Mouse (Mus musculus) left cerebral cortex, postnatal 4 days (tissue): ENCODE results near the gene Sox12. TPM values are rescaled to one million over a fixed set of nuclear protein-coding genes. Genes with fewer than 3 reads are reported as not detected.

Experiments
- DNase-seq: peaks from one replicate; pipeline ENCODE4 v3.0.0-alpha.2; 2022
- intact Hi-C: fragments of 180-260 bp; cut with DNase I; formaldehyde crosslinking; loops from one replicate; pipeline ENCODE4 v1.15.1; 2025
- total RNA-seq, 2 experiments: library from RNA; stranded (reverse); gene quantifications; 2 replicates each; pipeline ENCODE4 v1.2.3; 2021

Gene Sox12
- total RNA-seq, 2 experiments from 2014 or later = 102 to 105 TPM

DNA sequence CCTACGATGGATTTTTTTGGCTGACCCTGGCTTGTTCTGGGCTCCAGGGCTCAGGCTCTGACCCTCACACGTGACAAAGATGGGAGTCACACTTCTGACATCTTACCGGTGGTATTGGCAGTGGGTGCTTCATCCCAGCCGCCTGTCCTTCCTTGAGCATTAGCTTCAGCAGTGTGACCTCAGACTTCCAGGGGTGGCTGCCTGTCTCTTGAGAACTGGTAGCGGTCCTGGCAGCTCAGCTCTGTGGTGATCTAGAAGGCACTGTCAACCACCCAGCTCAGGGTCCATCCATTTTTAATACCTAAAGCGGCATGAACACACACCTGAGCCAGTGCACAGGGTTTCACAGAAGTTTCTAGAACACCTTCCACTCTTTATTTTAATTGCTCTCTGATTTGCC, 11.9 kb upstream of the Sox12 start:
- intact Hi-C loops = no loop called here
- no peak for DNase-seq

DNA sequence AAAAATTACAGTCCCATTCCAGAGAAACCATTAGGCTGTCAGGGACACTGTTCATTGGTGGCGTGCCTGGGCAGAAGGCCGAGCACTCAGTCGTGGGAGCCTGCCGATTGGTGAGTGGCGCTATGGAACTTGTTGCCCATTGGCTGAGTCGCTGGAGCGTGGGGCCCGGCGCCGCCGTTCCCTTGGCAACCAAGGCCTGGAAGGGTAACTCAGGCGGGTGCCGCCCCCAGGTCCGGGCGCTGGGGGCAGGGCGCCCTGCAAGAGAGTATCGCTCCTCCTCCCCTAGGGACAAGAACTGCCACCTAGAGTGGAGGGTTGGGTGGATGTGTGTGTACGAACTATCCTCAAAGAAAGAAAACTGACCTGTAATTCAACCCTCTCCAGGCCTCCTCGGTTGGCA, 8.3 kb upstream of the Sox12 start:
- intact Hi-C loops = no loop called here
- peak; percentile 96 for DNase-seq

DNA sequence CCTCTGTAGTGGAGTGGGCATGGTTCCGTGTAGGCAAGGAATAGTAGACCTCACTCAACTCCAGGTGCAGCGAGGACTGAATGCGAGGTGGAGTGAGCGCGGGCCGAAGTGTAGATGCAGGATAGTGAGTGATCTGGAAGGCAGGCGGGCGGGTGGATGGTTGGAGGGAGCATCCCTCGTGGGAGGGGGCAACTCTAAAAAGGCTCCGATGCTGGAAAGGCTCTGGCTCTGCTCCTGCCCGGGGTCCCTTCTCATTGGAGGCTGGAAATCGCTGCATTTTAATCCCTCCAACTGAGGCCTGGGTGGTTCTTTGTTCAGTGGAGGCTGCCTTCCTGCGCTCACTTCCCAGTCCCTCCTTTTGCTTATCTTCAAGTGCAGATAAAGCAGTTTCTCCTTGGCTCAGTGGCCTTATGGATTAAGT, 1.3 kb upstream of the Sox12 start:
- DNase-seq = no peak
- intact Hi-C loops = no loop called here

DNA sequence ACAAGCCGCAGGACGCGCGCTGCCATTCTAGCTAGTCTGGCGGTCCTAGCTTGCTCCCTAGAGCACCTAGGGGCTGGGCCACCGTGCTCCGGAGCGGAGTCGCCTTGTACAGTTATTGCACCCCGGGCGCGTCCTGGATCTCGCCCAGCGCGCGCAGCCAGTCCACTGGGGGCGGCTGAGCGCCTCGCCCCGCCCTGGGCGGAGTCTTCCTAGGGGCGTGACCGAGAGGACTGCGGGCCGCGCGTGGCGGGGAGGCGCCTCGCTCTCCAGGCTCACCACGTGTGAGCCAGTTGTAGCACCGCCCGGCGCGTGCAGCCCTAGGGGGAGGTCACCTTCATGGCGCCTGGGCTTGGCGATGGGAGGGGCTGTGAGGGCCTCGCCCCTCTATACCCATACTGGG, 828 bp upstream of the Sox12 start:
- intact Hi-C loops = no loop called here

DNA sequence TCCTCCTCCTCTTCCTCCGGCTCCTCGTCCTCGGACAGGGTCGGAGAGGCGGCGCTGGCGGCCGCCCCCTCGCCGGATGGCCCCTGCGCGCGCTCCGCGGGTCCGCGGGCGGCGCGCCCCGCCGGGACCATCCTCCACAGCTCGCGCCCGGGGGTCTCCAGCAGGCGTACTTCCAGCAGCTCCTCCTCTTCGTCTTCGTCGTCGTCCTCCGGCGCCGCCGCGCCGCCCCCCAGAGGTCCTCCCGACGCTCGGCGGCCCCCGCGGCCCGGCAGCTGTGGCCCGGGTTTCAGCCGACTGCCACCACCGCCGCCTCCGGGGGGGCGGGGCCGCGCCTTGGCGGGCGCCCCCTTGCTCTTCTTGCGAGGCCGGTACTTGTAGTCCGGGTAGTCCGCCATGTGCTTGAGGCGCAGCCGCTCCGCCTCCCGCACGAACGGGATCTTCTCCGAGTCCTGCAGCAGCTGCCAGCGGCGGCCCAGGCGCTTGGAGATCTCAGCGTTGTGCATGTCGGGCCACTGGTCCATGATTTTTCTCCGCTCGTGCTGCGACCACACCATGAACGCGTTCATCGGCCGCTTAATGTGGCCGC, 766 bp downstream of the Sox12 start:
- DNase-seq = peak; percentile 91
- intact Hi-C loops = no loop called here

More for the DNA sequence above, 828 bp upstream of the Sox12 start:
- peak; percentile 93 for DNase-seq

DNA sequence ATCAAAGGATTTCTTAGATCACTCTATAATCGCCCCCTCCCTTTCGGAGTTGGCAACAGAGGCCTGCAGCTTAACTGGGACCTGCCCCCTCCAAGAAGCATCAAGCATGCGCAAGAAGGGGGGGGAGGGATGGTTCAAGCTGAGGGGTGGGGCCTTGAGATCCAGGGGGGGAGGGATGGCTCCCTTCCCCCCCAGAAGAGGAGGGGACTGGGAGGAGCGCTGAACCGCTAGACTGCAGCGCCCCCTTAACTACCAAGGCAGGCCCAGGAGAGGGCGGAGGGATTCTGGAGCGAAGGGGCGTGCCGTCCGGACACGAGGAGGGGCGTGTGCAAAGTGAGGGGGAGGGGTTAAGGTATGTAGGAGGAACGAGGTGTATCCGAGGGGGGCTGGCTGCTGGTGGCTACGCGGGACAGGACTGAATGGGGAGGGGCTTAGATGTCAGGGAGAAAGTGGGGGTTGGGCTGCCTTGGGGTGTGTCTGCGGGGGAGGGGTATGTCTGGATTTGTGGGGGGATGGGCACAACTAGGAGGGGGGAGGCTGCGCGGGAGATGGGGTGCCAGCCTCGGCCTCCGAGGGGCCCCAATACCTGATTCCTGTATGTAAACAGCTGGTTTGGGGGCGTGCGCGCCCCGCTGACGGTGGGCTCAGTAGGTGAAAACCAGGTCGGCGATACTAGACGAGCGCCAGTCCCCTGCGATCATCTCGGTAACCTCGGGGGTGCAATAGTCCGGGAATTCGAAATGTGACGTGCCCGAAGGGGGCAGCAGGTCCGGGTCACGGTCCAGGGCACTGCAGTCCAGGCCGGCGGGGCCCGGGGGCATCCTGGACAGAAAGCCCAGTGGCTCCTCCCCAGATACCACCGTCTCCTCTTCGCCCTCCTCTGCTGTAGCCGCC, 1.5 kb downstream of the Sox12 start:
- DNase-seq = peak; percentile 96
- intact Hi-C loops = no loop called here

DNA sequence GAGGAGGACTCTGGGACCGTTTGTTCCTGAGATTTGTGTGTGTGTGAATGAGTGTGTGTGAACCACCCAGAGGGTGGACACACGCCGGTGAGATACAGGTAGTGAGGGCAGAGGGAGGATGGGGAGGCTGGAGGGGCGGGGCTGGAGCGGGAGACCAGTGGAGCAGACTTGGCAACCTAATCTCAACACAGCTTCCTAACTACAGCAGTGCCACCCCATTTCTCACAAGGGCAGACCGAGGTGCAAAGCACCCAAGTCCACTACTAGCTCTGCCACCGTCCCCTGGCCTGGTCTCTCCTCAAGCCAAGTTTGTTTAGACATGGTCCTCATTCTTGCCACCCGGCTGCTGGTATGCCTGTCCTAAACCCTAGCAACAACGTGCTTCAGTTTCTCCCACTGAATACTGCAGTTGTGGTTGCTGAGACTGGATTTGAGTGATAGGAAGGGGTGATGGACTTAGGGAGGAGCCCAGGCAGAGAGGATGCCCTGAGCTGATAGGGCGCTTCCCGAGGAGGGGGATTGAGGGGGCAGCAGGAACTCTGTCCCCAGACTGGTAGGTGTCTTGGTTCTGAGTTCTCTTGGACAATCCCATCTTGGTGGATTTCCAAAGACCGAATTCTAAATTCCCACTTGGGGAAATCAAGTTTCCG, 2.5 kb downstream of the Sox12 start:
- DNase-seq = no peak
- intact Hi-C loops = no loop called here

DNA sequence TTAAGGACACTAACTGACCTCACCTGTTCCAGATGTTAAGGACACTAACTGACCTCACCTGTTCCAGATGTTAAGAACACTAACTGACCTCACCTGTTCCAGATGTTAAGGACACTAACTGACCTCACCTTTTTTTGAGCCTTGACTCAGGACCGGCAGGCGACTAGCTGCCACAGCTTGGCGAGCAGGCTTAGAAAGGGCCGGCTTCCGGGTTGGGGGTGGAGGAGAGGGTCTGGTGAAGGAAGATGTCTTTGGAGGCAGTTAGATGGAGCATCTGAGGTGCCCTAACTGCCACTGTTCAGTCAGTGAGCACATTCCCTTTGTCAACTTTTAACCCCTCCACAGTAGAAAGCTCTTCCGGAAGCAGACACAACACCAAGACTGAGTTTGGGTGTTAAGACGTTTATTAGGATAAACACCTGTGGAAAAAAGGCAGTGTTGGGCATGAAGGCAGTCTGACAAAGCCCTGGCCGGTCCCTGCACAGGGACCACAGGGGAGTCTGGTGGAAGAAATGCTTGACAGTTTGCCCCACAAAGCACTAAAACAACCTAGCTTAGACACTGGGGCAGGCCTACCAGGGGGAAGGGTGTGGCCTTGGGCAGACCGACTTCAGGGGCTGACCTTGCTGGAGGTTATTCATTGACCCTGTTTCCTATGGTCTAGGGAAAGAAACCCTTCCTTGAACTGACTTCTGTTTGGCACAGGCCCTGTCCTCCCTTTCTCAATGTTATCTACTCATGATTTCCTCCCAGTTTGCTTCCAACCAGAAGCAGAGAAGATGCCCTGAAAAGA, 4.4 kb downstream of the Sox12 start:
- DNase-seq = no peak
- intact Hi-C loops = loop anchor here (5.0 kb wide), 1 partner anchor 44 kb away; no protein-coding TSS in a partner anchor

DNA sequence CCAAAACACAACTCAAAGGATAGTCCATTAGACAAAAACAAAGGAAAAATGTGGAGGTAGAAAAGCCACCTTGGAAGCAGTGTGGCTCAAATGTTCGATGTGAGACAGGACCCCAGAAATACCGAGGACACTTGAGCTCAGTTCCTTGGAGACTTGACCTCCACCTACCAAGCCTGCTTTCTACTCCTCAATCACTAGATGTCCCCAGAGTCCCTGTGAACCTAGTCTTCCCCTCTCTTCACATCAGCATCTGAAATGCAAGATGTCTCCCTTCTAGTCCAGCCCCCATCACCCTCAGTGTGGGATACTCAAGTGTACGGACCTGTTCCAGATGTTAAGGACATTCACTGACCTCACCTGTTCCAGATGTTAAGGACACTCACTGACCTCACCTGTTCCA, 5.1 kb downstream of the Sox12 start:
- DNase-seq = peak; percentile 35

DNA sequence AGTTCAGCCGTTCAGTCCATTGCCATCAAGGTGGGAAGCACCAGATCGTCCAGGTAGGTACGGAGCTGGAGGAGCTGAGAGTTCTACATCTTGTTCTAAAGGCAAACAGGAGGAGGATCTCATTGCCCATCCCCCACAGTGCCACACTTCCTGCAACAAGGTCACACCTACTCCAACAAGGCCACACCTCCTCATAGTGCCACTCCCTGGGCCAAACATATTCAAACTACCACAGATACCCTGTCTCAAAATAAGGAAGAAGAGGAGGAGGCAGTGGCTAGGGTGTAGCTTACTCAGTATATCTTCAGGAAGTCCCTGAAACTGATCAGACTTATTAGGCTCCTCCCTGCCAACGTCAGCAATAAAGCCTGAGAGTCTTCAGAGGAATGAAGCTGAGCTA, 13.7 kb downstream of the Sox12 start:
- no peak for DNase-seq
- intact Hi-C loops = no loop called here

More for the DNA sequence above, 5.1 kb downstream of the Sox12 start:
- intact Hi-C loops = loop anchor here (5.0 kb wide), 1 partner anchor 45 kb away; no protein-coding TSS in a partner anchor

DNA sequence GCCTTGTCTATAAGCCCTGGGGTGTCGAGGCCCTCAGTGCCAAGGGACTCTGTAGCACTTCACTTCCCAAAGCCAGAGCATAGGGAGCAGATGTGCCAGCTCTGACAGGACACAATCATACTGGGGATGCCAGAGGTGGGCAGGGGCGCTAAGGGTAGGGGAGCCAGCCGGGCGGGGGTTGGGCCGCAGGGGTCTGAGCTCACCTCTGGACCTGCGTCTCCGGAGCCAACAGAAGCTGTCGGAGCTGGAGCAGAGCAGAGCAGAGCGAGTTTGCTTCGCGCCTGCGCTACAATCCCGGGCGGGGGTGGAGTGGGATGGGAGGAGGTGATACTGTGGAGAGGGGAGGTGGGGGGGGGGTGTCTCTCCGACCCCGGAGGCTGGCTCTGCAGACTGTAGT, 21.5 kb downstream of the Sox12 start, which contains the start of gene Nrsn2:
Gene Nrsn2, minus strand, starts transcription at position 294 of the 397 bp plus-strand sequence.
- intact Hi-C loops = no loop called here

DNA sequence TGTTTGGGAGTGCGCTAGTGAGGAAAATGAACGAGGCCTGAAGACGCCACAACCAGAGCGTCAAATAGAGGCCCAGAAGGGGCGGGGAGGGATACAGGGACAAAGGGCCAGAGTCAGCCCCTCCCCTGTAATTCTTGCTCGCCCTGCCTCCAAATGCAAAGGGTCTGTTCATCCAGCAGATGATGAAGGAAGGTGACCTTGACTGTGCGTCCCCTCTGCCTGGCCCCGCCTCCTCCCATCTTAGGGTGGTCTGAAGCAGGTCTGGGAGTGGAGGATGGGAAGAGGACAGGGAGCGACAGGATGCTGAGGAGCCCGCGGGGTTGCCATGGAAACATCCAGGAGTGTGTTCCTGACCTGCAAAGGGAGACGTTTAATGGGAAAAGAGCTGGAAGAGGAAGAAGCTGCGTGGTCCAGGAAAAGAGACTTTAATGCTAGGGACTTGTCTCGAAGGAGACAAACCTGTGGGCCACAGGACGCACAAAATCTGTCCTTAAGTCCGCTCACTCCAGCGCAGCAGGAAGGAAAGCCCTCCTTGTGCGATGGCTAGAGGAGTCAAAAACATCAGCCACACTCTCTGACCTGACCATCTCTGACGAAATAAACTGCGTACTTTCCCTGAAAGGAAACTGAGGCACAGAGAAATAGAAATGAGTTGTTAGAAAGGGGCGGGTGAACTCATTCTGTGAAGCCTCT, 22.1 kb downstream of the Sox12 start:
- intact Hi-C loops = no loop called here
- peak; percentile 81 for DNase-seq

More for the DNA sequence above, 21.5 kb downstream of the Sox12 start, which contains the start of gene Nrsn2:
- DNase-seq = peak; percentile 57

DNA sequence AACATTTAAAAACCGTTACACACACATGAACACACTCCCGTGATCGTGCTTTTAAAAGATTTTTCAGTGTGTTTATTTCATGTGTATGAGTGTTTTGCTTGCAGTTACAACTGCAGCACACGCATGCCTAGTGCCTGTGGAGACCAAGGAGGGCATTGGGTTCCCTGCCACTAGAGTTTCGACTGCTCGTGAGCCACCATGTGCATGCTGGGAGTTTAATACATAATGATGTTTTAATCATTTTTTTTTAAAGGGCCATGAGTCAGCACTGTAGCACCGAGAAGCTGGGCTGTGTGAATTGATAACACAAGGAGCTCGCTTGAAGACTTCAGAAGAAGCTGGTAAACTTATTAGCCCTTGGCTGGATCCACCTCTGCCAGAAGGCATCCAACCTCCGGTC, 24.3 kb downstream of the Sox12 start:
- intact Hi-C loops = no loop called here
- DNase-seq = no peak

DNA sequence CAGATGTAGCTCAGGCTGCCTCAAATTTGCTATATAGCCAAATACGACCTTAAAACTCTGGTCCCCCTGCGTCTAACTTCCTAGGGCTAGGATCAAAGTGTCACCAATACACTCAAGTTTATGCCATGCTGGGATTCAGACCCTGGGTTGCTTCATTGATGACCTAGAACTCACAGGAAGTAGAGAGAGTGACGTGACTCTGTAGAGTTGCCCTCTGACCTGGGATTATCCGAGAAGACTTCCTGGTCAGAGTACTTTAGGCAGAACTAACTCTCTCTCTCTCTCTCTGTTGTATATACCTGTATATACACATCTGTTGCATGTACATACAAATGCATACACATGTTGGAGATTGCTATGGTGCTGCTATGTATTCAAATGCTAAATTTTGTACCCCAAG, 25.2 kb downstream of the Sox12 start:
- intact Hi-C loops = no loop called here
- no peak for DNase-seq

DNA sequence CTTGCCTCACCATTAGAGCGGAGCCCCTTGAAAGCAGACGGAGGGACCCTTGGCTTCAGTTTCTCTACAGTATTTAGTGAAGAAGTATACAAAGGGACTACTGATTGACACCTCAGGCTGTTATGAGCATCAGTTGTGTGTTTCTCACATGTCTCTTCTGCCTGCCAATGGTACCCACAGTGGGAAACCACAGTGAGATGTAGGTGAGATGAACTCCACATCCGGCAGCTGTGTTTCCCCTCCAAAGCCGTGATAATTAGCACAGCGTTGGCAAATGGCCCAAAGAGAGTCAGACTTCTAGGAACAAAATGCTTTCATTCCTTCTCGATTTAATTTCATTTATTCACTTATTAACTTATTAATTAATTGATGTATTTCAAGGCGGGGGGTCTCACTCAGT, 25.8 kb downstream of the Sox12 start:
- no peak for DNase-seq
- intact Hi-C loops = no loop called here

DNA sequence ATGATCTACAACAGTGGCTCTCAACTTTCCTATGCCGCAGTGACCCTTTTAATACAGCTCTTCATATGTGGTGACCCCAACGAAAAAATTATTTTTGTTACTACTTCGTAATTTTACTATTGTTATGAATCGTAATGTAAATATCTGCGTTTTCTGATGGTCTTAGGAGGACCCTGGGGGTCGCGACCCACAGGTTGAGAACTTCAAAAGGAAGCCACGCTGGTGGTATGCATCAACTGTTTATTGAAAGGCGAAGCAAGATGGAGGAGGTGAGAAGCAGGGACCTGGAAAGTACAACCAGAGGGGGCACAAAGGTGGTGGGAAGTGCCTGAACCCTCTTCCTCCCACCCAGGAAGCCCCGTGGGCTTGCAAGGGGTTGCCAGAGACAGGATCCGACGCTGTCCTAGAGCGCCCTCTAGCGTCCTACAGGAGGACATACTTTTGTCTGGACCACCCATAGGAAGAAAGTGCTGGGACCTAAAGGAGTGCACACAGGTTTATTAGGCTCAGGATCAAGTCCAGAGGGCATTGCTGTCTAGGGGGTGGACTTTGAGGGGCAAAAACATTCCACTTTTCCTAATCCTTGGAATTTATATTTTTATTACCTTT, 29.2 kb downstream of the Sox12 start:
- intact Hi-C loops = no loop called here
- DNase-seq = peak; percentile 63

DNA sequence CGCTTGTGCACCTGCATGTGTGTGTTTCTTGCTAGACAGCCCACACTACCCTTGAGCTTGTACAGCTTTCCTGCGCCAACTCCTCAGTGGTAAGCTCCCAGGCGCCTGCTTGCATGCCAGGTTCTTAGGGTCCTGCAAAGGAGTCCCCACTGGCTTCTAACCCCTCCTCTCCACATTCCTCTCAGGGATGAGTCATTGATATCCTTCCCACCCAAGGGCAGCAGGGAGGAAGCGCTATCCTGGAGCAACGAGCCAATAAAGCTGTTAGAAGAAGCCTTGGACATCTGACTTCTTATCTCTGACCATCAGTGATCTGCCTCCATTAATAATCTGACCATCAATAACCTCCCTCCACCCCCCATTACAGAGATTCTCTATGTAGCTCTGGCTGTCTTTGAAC, 29.9 kb downstream of the Sox12 start:
- intact Hi-C loops = no loop called here

DNA sequence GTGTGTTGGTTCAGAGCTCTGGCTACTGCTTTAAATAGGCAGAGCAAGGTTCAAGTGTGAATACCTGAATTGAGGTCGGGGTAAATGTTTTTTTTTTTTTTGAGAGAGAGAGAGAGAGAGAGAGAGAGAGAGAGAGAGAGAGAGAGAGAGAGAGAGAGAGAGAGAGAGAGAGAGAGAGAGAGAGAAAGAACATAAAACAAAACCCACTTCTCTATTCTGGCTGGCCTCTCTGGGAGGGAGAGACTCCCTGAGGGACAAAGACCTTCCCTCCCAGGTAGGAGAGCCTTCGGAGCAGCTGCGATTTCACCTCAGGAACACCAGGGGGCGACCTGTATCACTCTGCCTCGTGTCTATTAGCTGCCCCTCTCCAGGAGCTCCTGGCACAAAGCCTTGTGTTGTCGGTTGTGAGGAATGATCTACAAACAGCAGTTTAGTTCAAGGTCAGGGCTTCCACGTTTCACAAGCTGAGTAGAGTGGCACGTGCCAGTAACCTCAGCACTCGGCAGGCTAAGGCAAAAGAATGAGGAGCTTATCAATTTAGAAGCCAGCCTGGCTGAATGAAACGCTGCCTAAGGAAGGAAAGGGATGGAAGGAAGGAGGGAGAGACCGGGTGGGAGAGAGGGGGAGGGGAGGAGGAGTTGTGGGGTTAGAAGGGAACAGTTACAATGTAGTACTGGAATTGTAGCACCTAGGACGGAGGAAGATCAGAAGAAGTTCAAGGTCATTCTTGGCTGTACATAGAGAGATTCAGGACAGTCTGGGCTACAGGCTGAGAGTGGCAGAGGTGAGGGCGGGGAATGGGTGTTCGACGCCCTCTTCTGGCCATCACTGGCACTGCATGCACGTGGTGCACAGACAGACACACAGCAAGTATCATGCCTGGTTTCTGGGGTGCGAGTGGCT, 34.4 kb downstream of the Sox12 start:
- peak; percentile 86 for DNase-seq
- intact Hi-C loops = no loop called here

More for the DNA sequence above, 29.9 kb downstream of the Sox12 start:
- DNase-seq = no peak

DNA sequence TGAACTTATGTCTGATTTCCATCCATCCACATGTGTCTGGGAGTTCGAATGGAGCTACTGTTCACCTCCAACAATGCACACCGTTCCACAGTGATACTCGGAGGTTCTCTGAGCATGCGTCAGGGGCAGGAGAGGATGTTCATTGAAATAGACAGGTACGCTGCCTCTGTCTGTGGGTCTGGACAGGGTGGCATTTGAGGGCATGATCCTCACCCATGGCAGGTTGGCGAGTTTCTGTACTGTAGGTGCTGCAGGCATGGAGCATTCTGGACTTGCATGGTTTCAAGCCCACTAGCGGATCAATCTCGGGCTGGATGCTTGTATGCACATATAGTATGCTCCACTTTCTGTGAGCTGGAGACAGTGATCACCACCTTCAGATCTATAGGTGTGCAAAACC, 36.7 kb downstream of the Sox12 start:
- intact Hi-C loops = no loop called here
- no peak for DNase-seq
